Mouse (Mus musculus): ENCODE data around the gene Fbxl5.

Fbxl5 gene

GRCm38 (mm10) chr5:43836590-43836989, 15.2 kb upstream of the Fbxl5 start:
- peak; percentile 73 for ATAC-seq (ENCODE audit: low TSS enrichment)

GRCm38 (mm10) chr5:43827366-43827765, 5.9 kb upstream of the Fbxl5 start:
- ATAC-seq (ENCODE audit: low TSS enrichment): no peak

GRCm38 (mm10) chr5:43826883-43827282, 5.4 kb upstream of the Fbxl5 start:
- ATAC-seq (ENCODE audit: low TSS enrichment): no peak

GRCm38 (mm10) chr5:43824580-43824979, 3.1 kb upstream of the Fbxl5 start:
- no peak for ATAC-seq (ENCODE audit: low TSS enrichment)

GRCm38 (mm10) chr5:43822824-43823223, 1.4 kb upstream of the Fbxl5 start:
- ATAC-seq (ENCODE audit: low TSS enrichment): no peak

GRCm38 (mm10) chr5:43822199-43822598, 761 bp upstream of the Fbxl5 start:
- no peak for ATAC-seq (ENCODE audit: low TSS enrichment)

GRCm38 (mm10) chr5:43820785-43821184, 653 bp downstream of the Fbxl5 start:
- ATAC-seq (ENCODE audit: low TSS enrichment): no peak

GRCm38 (mm10) chr5:43818695-43819094, 2.7 kb downstream of the Fbxl5 start, which contains the start of gene Bst1:
Gene Bst1 (plus strand): TSS chr5:43818885.
- ATAC-seq (ENCODE audit: low TSS enrichment): no peak

- no peak for ATAC-seq (ENCODE audit: low TSS enrichment)
These were observed 5.7 kb downstream of the Fbxl5 start for GRCm38 (mm10) chr5:43815769-43816168.

- ATAC-seq (ENCODE audit: low TSS enrichment): no peak
These were observed 6.9 kb downstream of the Fbxl5 start for GRCm38 (mm10) chr5:43814536-43814935.

GRCm38 (mm10) chr5:43810427-43811062, 10.9 kb downstream of the Fbxl5 start:
- no peak for ATAC-seq (ENCODE audit: low TSS enrichment)

- ATAC-seq (ENCODE audit: low TSS enrichment): peak; percentile 100
These were observed 13.4 kb downstream of the Fbxl5 start for GRCm38 (mm10) chr5:43807744-43808696.

GRCm38 (mm10) chr5:43806914-43807313, 14.5 kb downstream of the Fbxl5 start:
- ATAC-seq (ENCODE audit: low TSS enrichment): no peak

GRCm38 (mm10) chr5:43806340-43806739, 15.1 kb downstream of the Fbxl5 start:
- no peak for ATAC-seq (ENCODE audit: low TSS enrichment)

GRCm38 (mm10) chr5:43805401-43805800, 16.0 kb downstream of the Fbxl5 start:
- no peak for ATAC-seq (ENCODE audit: low TSS enrichment)

GRCm38 (mm10) chr5:43801798-43802197, 19.6 kb downstream of the Fbxl5 start:
- ATAC-seq (ENCODE audit: low TSS enrichment): no peak

GRCm38 (mm10) chr5:43801253-43801652, 20.2 kb downstream of the Fbxl5 start:
- ATAC-seq (ENCODE audit: low TSS enrichment): no peak

- no peak for ATAC-seq (ENCODE audit: low TSS enrichment)
These were observed 20.7 kb downstream of the Fbxl5 start for GRCm38 (mm10) chr5:43800700-43801099.

- no peak for ATAC-seq (ENCODE audit: low TSS enrichment)
These were observed 21.9 kb downstream of the Fbxl5 start for GRCm38 (mm10) chr5:43799530-43799929.

- no peak for ATAC-seq (ENCODE audit: low TSS enrichment)
These were observed 29.1 kb downstream of the Fbxl5 start for GRCm38 (mm10) chr5:43792354-43792753.

- ATAC-seq (ENCODE audit: low TSS enrichment): no peak
These were observed 33.3 kb downstream of the Fbxl5 start for GRCm38 (mm10) chr5:43787976-43788752.

GRCm38 (mm10) chr5:43786607-43787006, 34.8 kb downstream of the Fbxl5 start:
- ATAC-seq (ENCODE audit: low TSS enrichment): no peak
